Mouse (Mus musculus): Measurements from ENCODE around the gene Gm20388. TPM values are rescaled to one million over a fixed set of nuclear protein-coding genes. Genes with fewer than 3 reads are reported as not detected.

Gm20388 gene
- polyA plus RNA-seq, 1 experiment, result 10.6 TPM

DNA sequence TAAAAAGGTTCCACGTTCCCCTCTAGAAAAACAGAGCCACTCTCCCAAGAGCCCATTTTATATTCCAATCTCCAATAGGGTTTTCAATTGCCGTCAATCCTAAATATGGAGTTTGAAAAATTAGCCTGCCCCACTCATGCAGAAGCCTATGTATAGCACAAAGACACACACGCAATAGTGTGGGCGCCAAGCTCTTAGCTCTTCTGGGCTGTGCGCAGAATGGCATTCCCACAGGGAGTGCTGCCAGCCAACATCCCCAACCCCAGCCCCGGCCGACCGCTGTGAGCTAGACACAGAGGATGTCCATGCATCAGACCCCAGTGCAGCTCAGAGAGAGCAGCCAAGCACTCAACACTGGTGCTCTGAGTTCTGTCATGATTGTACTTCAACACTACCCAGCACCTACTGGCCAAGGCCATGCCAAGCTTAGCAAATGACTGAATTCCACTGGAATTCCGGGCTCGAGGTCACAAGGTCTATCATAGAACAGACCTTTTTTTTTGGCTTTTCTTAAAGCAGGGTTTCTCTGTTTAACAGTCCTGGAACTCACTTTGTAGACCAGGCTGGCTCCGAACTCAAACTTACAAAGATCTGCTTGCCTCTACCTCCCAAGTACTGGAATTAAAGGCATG, 1899.0 kb downstream of the Gm20388 start:
- no peak for TF ChIP-seq CTCF (IDR thresholded peaks at IDR 0.05; ENCODE audit: control insufficient read depth, insufficient read depth, low read length)
- no peak for TF ChIP-seq POLR2A (IDR thresholded peaks at IDR 0.05; ENCODE audit: borderline replicate concordance, control insufficient read depth, low read depth, low read length)
- WGBS, result 88% methylated on average over 11 of the region's 11 CpGs
- H3K4me3 ChIP-seq (replicated peaks; ENCODE audit: control insufficient read depth, low read depth, low read length), result no peak overlapping the region
- H3K4me1 ChIP-seq (ENCODE audit: control insufficient read depth, insufficient read depth, low read length), result no peaks in the 10 kb centered on the region; the same call in 1 of the 2 replicates
- H3K27ac ChIP-seq (ENCODE audit: control insufficient read depth, insufficient read depth, low read depth, low read length, poor library complexity), result no peak overlapping the region

- TF ChIP-seq POLR2A (IDR thresholded peaks at IDR 0.05; ENCODE audit: borderline replicate concordance, control insufficient read depth, low read depth, low read length) (no peak), CTCF (IDR thresholded peaks at IDR 0.05; ENCODE audit: control insufficient read depth, insufficient read depth, low read length) (no peak)
- Histone ChIP-seq H3K27ac (ENCODE audit: control insufficient read depth, insufficient read depth, low read depth, low read length, poor library complexity) (no peak overlapping the region), H3K4me1 (ENCODE audit: control insufficient read depth, insufficient read depth, low read length) (no peaks in the 10 kb centered on the region), H3K4me3 (replicated peaks; ENCODE audit: control insufficient read depth, low read depth, low read length) (no peak overlapping the region)
- WGBS, result 86% methylated on average over 3 of the region's 3 CpGs
Measured at GRCm38 (mm10) chr8:121811502-121811901, 1900.9 kb downstream of the Gm20388 start.

- TF ChIP-seq CTCF (IDR thresholded peaks at IDR 0.05; ENCODE audit: control insufficient read depth, insufficient read depth, low read length) (no peak), POLR2A (IDR thresholded peaks at IDR 0.05; ENCODE audit: borderline replicate concordance, control insufficient read depth, low read depth, low read length) (no peak)
- 87% methylated on average over 12 of the region's 12 CpGs for WGBS
- no peak overlapping the region for H3K4me3 ChIP-seq (replicated peaks; ENCODE audit: control insufficient read depth, low read depth, low read length)
- no peak overlapping the region for H3K27ac ChIP-seq (ENCODE audit: control insufficient read depth, insufficient read depth, low read depth, low read length, poor library complexity)
- H3K4me1 ChIP-seq (ENCODE audit: control insufficient read depth, insufficient read depth, low read length), result no peaks in the 10 kb centered on the region
Measured at GRCm38 (mm10) chr8:121811931-121812570, 1901.4 kb downstream of the Gm20388 start.

GRCm38 (mm10) chr8:121818226-121818625, 1907.6 kb downstream of the Gm20388 start:
- Histone ChIP-seq H3K4me1 (ENCODE audit: control insufficient read depth, insufficient read depth, low read length) (no peaks in the 10 kb centered on the region), H3K4me3 (replicated peaks; ENCODE audit: control insufficient read depth, low read depth, low read length) (no peak overlapping the region), H3K27ac (ENCODE audit: control insufficient read depth, insufficient read depth, low read depth, low read length, poor library complexity) (no peak overlapping the region)
- 90% methylated on average over 7 of the region's 7 CpGs for WGBS
- TF ChIP-seq CTCF (IDR thresholded peaks at IDR 0.05; ENCODE audit: control insufficient read depth, insufficient read depth, low read length), result no peak
- no peak for TF ChIP-seq POLR2A (IDR thresholded peaks at IDR 0.05; ENCODE audit: borderline replicate concordance, control insufficient read depth, low read depth, low read length)

- Histone ChIP-seq H3K27ac (ENCODE audit: control insufficient read depth, insufficient read depth, low read depth, low read length, poor library complexity) (no peak overlapping the region), H3K4me1 (ENCODE audit: control insufficient read depth, insufficient read depth, low read length) (no peaks in the 10 kb centered on the region), H3K4me3 (replicated peaks; ENCODE audit: control insufficient read depth, low read depth, low read length) (no peak overlapping the region)
- TF ChIP-seq CTCF (IDR thresholded peaks at IDR 0.05; ENCODE audit: control insufficient read depth, insufficient read depth, low read length), result no peak
- no peak for TF ChIP-seq POLR2A (IDR thresholded peaks at IDR 0.05; ENCODE audit: borderline replicate concordance, control insufficient read depth, low read depth, low read length)
- WGBS, result 89% methylated on average over 6 of the region's 6 CpGs
Measured at GRCm38 (mm10) chr8:121820840-121821239, 1910.2 kb downstream of the Gm20388 start.

- H3K4me1 ChIP-seq (ENCODE audit: control insufficient read depth, insufficient read depth, low read length), result no peaks in the 10 kb centered on the region
- H3K27ac ChIP-seq (ENCODE audit: control insufficient read depth, insufficient read depth, low read depth, low read length, poor library complexity), result no peak overlapping the region
- H3K4me3 ChIP-seq (replicated peaks; ENCODE audit: control insufficient read depth, low read depth, low read length), result no peak overlapping the region
- TF ChIP-seq POLR2A (IDR thresholded peaks at IDR 0.05; ENCODE audit: borderline replicate concordance, control insufficient read depth, low read depth, low read length), result no peak
- WGBS, result 86% methylated on average over 11 of the region's 11 CpGs
Measured at GRCm38 (mm10) chr8:121821320-121821719, 1910.7 kb downstream of the Gm20388 start.

DNA sequence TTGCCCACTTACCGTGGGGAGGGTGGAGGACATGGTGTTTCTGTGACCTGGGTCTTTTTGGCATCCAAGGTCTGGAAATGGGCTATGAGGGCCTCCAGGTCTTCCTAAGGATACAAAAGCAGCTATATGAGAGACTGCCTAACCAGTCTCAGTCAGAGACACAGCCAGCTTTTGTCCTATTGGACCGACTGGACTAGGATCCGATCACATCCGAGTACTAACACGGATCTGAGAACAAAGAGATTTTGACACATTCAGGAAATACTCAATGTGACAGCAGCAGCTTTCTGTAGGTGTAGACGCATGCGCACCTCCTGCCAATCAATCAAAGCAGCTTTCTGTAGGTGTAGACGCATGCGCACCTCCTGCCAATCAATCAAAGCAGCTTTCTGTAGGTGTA, 1911.1 kb downstream of the Gm20388 start:
- Histone ChIP-seq H3K4me1 (ENCODE audit: control insufficient read depth, insufficient read depth, low read length) (no peaks in the 10 kb centered on the region), H3K27ac (ENCODE audit: control insufficient read depth, insufficient read depth, low read depth, low read length, poor library complexity) (no peak overlapping the region), H3K4me3 (replicated peaks; ENCODE audit: control insufficient read depth, low read depth, low read length) (no peak overlapping the region)
- 87% methylated on average over 9 of the region's 9 CpGs for WGBS
- TF ChIP-seq CTCF (IDR thresholded peaks at IDR 0.05; ENCODE audit: control insufficient read depth, insufficient read depth, low read length) (no peak), POLR2A (IDR thresholded peaks at IDR 0.05; ENCODE audit: borderline replicate concordance, control insufficient read depth, low read depth, low read length) (no peak)

DNA sequence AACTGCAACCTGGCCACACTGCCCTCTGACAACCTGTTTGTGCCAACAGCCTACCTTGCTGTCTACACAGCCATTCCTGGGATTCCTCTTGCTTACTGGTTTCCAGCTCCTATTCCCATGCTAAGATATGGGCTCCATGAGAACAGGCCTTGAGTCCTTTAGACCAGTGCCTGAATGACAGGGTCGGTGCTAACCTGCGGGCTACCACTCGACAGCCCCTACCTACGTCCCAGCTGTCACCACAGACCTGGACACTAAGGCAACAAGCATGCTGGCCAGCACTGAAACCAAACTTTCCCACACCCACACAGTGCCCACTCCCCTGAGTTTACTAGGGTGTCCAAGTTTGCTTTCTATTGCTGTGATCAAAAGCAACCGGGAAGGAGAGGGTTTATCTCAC, 1917.1 kb downstream of the Gm20388 start:
- Histone ChIP-seq H3K27ac (ENCODE audit: control insufficient read depth, insufficient read depth, low read depth, low read length, poor library complexity) (no peak overlapping the region), H3K4me1 (ENCODE audit: control insufficient read depth, insufficient read depth, low read length) (peaks cover 1% of the 10 kb centered on the region; the same call in 1 of the 2 replicates), H3K4me3 (replicated peaks; ENCODE audit: control insufficient read depth, low read depth, low read length) (no peak overlapping the region)
- WGBS, result 86% methylated on average over 5 of the region's 5 CpGs
- TF ChIP-seq POLR2A (IDR thresholded peaks at IDR 0.05; ENCODE audit: borderline replicate concordance, control insufficient read depth, low read depth, low read length) (no peak), CTCF (IDR thresholded peaks at IDR 0.05; ENCODE audit: control insufficient read depth, insufficient read depth, low read length) (no peak)

Measured in bone marrow, adult 2 months (tissue).